Mouse (Mus musculus) CH12.LX (cell line): ENCODE data around the gene Ociad1. TPM values are rescaled to one million over a fixed set of nuclear protein-coding genes. Genes with fewer than 3 reads are reported as not detected.

Experiments used
- DNase-seq: peaks from one replicate; pipeline ENCODE4 v3.0.0-alpha.2; 2013; ENCODE audit errors: extremely low read depth
- H3K27ac ChIP-seq: 2 replicates; pipeline ENCODE4 v1.5.1; 2012; ENCODE audit warnings: low read depth, mild to moderate bottlenecking, control low read depth, moderate library complexity; ENCODE audit not compliant: insufficient read depth
- H3K27me3 ChIP-seq: replicated peaks from 2 replicates; pipeline ENCODE3; 2012; ENCODE audit warnings: inconsistent platforms
- H3K36me3 ChIP-seq, 2 experiments: replicated peaks in 1 of 2; 2 replicates each; pipeline versions ENCODE3 to v1.6.1; 2012; ENCODE audit warnings: inconsistent platforms in 1 of 2, low read length in 1 of 2, mild to moderate bottlenecking in 1 of 2, mixed read lengths in 1 of 2, moderate library complexity in 1 of 2; ENCODE audit not compliant: control insufficient read depth in 1 of 2, insufficient read depth in 1 of 2
- H3K4me1 ChIP-seq, 2 experiments: 2 replicates each; pipeline ENCODE4 v1.6.1; 2012; ENCODE audit warnings: inconsistent platforms in 1 of 2, moderate library complexity in 1 of 2; ENCODE audit not compliant: insufficient read depth in 2 of 2, control insufficient read depth in 1 of 2
- H3K4me2 ChIP-seq: 2 replicates; pipeline ENCODE4 v1.6.1; 2012; ENCODE audit warnings: low read depth, mild to moderate bottlenecking, control low read depth; ENCODE audit not compliant: poor library complexity, insufficient read depth, severe bottlenecking
- H3K4me3 ChIP-seq, 3 experiments: fragments of 150-350 bp in 1 of 3; sonication (generic) in 1 of 3; replicated peaks in 1 of 3; 2 replicates each; pipeline versions ENCODE3 to v1.5.1; 2011 to 2012; ENCODE audit warnings: low read depth in 2 of 3, low read length in 2 of 3, mild to moderate bottlenecking in 2 of 3, moderate library complexity in 2 of 3, control low read depth in 1 of 3, improper control_type of control experiment in 1 of 3, inconsistent platforms in 1 of 3, mixed read lengths in 1 of 3; ENCODE audit not compliant: poor library complexity in 1 of 3
- H3K79me2 ChIP-seq: replicated peaks from 2 replicates; pipeline ENCODE4 v1.6.1; 2012; ENCODE audit warnings: mild to moderate bottlenecking, moderate library complexity; ENCODE audit not compliant: control insufficient read depth, poor library complexity, insufficient read depth, severe bottlenecking; ENCODE audit errors: extremely low read depth
- H3K9ac ChIP-seq: 2 replicates; pipeline ENCODE4 v1.6.1; 2012; ENCODE audit warnings: low read depth, mild to moderate bottlenecking, control low read depth, moderate library complexity; ENCODE audit not compliant: insufficient read depth
- H3K9me3 ChIP-seq: replicated peaks from 2 replicates; pipeline ENCODE3; 2012; ENCODE audit warnings: low read length, inconsistent platforms, mixed read lengths
- BHLHE40 ChIP-seq: IDR thresholded peaks from 2 replicates; pipeline ENCODE4 v1.6.1; 2011; ENCODE audit warnings: mild to moderate bottlenecking, low read depth, low read length, improper control_type of control experiment
- CHD1 ChIP-seq: IDR thresholded peaks from 2 replicates; pipeline ENCODE4 v1.6.1; 2012; ENCODE audit warnings: low read depth, low read length, improper control_type of control experiment, inconsistent platforms
- E2F4 ChIP-seq: IDR thresholded peaks from 2 replicates; pipeline ENCODE4 v1.6.1; 2011; ENCODE audit warnings: low read depth, low read length, improper control_type of control experiment; ENCODE audit not compliant: insufficient replicate concordance
- ELF1 ChIP-seq: IDR thresholded peaks from 2 replicates; pipeline ENCODE4 v1.6.1; 2014; ENCODE audit warnings: low read depth, mild to moderate bottlenecking, inconsistent platforms, low read length, improper control_type of control experiment
- IRF4 ChIP-seq: IDR thresholded peaks from 2 replicates; pipeline ENCODE4 v1.6.1; 2014; ENCODE audit warnings: low read depth, mild to moderate bottlenecking, inconsistent platforms, low read length, improper control_type of control experiment
- MAZ ChIP-seq: IDR thresholded peaks from 2 replicates; pipeline ENCODE4 v1.6.1; 2012; ENCODE audit warnings: low read depth, mild to moderate bottlenecking, inconsistent platforms, low read length, improper control_type of control experiment, moderate library complexity
- MEF2A ChIP-seq: IDR thresholded peaks from 2 replicates; pipeline ENCODE4 v1.6.1; 2014; ENCODE audit warnings: low read depth, mild to moderate bottlenecking, inconsistent platforms, low read length, improper control_type of control experiment, borderline replicate concordance
- MXI1 ChIP-seq: IDR thresholded peaks from 2 replicates; pipeline ENCODE4 v1.6.1; 2011; ENCODE audit warnings: mild to moderate bottlenecking, low read depth, low read length, improper control_type of control experiment
- MYC ChIP-seq: IDR thresholded peaks from 2 replicates; pipeline ENCODE4 v1.6.1; 2011; ENCODE audit warnings: low read depth, mild to moderate bottlenecking, improper control_type of control experiment, low read length
- NRF1 ChIP-seq: IDR thresholded peaks from 2 replicates; pipeline ENCODE4 v1.6.1; 2014; ENCODE audit warnings: low read depth, mild to moderate bottlenecking, inconsistent platforms, low read length, improper control_type of control experiment, moderate library complexity
- POLR2A ChIP-seq: IDR thresholded peaks from 2 replicates; pipeline ENCODE4 v1.6.1; 2011; ENCODE audit warnings: low read depth, mild to moderate bottlenecking, improper control_type of control experiment, low read length
- POLR2AphosphoS2 ChIP-seq: IDR thresholded peaks from 2 replicates; pipeline ENCODE4 v1.6.1; 2011; ENCODE audit warnings: low read depth, low read length, improper control_type of control experiment
- TBP ChIP-seq: conservative IDR thresholded peaks from 2 replicates; pipeline ENCODE4 v1.6.1; 2011; ENCODE audit warnings: low read depth, low read length, improper control_type of control experiment
- TCF12 ChIP-seq: IDR thresholded peaks from 2 replicates; pipeline ENCODE4 v1.6.1; 2014; ENCODE audit warnings: low read depth, mild to moderate bottlenecking, inconsistent platforms, low read length, improper control_type of control experiment
- UBTF ChIP-seq: IDR thresholded peaks from 2 replicates; pipeline ENCODE4 v1.6.1; 2012; ENCODE audit warnings: low read depth, mild to moderate bottlenecking, inconsistent platforms, low read length, improper control_type of control experiment, moderate library complexity
- dilution Hi-C: fragments of 300-500 bp; cut with MboI; formaldehyde crosslinking; loops from 2 replicates; pipeline ENCODE4 v1.14.3; 2020; ENCODE audit warnings: low sequenced_read_pairs; ENCODE audit not compliant: extremely low pct_unique_long_range_greater_than_20kb, extremely low pct_ligation_motif_present
- in situ Hi-C: fragments of 300-500 bp; cut with MboI; formaldehyde crosslinking; loops from 3 replicates; pipeline ENCODE4 v1.14.3; 2019; ENCODE audit warnings: low sequenced_read_pairs, low pct_ligation_motif_present, low pct_unique_long_range_greater_than_20kb, mixed read lengths
- polyA plus RNA-seq: library from polyadenylated mRNA; unstranded; fragments of >175 nt; gene quantifications from 2 replicates; pipeline ENCODE4 v1.2.1, GENCODE M21; 2012; ENCODE audit warnings: low read depth; ENCODE audit not compliant: insufficient read length
- total RNA-seq, 2 experiments: library from RNA; depleted of rRNA; stranded (reverse); fragments of 300-350 nt in 1 of 2; fragments of >200 nt in 1 of 2; gene quantifications; 2 replicates each; pipeline ENCODE4 v1.2.3; 2012 to 2014

Gene Ociad1
- total and polyA plus RNA-seq, 3 experiments: 153 to 329 (median 292) TPM

DNA sequence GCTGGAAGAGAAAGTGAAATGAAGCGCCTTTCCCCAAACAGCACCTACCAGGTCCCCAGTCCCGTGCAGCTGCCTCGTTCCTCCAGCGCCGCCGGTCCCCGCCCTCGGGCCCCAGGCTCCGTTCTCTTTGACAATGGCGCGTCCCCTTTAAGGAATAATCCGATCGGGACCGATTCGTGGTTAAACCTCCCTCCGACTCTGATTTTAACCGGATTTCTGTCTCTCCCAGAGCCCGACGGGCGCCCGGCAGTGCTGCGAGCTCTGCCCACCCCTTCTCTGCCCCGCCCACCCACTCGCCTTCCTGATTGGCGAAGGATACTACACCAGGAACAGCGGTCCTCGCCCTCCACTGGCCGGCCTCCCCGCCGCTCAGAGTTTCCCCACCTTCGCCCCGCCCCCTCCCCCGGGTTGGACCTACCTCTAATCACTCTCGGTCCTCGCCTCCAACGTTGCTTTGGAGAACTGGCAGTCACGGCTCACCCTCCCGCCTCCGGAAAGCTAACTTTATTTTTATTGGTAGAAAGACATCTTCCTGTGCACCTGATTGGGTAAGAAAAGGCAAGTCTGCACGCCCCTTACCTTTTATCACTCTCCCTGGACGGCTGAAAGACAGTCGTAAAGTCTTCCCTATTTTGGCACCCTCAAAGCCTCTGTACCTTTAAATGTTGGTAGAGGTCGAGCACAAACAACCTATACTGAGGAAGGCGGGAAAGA, 36.1 kb upstream of the Ociad1 start, which contains the start of gene Fryl (continued):
- TF ChIP-seq TBP (peak; percentile 94), BHLHE40 (peak; percentile 50; the same call in 1 of the 2 replicates), POLR2A (peak; percentile 79), ELF1 (peak; percentile 70)

DNA sequence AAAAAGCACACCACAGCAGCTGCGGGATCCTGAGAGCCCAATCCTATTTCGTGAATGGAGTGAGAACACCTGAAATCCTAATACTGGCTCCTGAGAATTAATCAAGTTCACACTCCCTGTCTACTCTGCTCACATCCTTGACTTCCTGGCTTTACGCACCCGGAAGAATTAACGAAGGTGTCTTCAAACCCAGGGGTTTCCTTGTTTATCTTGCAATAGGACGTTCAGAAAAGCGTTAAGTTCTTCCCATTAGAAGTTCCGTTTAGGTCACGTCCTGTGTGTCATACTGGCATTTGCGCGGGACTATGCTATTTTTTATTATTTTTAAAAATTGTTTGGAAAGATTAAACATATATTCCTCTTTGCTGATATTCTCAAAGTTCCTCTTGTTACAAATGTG, 35.5 kb upstream of the Ociad1 start:
- H3K4me2 ChIP-seq: peak overlapping the region; percentile 91
- peaks cover 34% of the 10 kb centered on the region for H3K79me2 ChIP-seq
- no peak overlapping the region; the same call in 1 of the 2 replicates for H3K27ac ChIP-seq
- H3K4me1 ChIP-seq: peaks cover 5 to 30% of the 10 kb centered on the region in 2 experiments; a peak in 3 of 4 replicates
- peak overlapping the region; percentile 59 to 72 (median 65) for H3K4me3 ChIP-seq
- dilution Hi-C loops: no loop called here
- DNase-seq: no peak
- H3K9me3 ChIP-seq: no peaks in the 10 kb centered on the region
- peaks cover 0 to under 1% of the 10 kb centered on the region in 2 experiments for H3K36me3 ChIP-seq
- H3K9ac ChIP-seq: peak overlapping the region; percentile 91
- TF ChIP-seq MXI1: peak; percentile 30; the same call in 1 of the 2 replicates
- TF ChIP-seq NRF1: no peak
- peak; percentile 55; the same call in 1 of the 2 replicates for TF ChIP-seq MAZ
- TF ChIP-seq TCF12: peak; percentile 22; the same call in 1 of the 2 replicates
- peak; percentile 16; the same call in 1 of the 2 replicates for TF ChIP-seq POLR2AphosphoS2
- no peak for TF ChIP-seq POLR2A
- TF ChIP-seq E2F4: no peak; the same call in 1 of the 2 replicates
- TF ChIP-seq UBTF: no peak
- TF ChIP-seq ELF1: peak; percentile 72
- TF ChIP-seq MYC: no peak
- TF ChIP-seq MEF2A: 0 out of 2 replicates have a peak, but pooled peaks have one; percentile 40
- peak; percentile 75 for TF ChIP-seq CHD1
- TF ChIP-seq, all 38 proteins: peak for 7
- H3K27me3 ChIP-seq: no peaks in the 10 kb centered on the region
- in situ Hi-C loops: loop anchor here (10.0 kb wide), 1 partner anchor 52 kb away; no protein-coding TSS in a partner anchor

DNA sequence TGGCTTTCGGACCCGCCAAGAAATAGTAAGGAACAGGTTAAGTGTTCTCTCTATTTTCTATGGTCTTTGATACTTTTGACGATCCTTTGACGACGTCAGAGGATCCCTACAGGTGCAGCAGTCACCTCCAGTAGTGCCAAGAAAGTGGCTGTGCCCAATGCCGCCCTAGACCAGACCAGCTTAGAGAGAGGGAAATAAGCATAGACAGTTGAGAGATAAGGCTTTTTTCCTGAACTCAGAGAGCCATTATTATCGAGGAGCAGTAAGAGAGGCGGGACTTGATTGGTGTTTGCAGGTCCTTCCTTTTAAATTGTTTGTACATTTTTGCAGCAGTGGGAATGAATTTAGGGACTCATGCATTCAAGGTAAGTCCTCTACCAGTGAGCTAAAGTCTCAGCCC, 34.9 kb upstream of the Ociad1 start:
- H3K4me3 ChIP-seq: peak overlapping the region in 2 of 3 experiments; percentile 13 to 65
- dilution Hi-C loops: no loop called here
- H3K27ac ChIP-seq: no peak overlapping the region
- DNase-seq: no peak
- TF ChIP-seq IRF4 (no peak), POLR2A (no peak)
- TF ChIP-seq, all 38 proteins: peak for 0
- Histone ChIP-seq H3K9me3 (no peaks in the 10 kb centered on the region), H3K36me3 (no peaks in the 10 kb centered on the region), H3K79me2 (peaks cover 32% of the 10 kb centered on the region), H3K4me1 (peaks cover 5 to 27% of the 10 kb centered on the region in 2 experiments; a peak in 3 of 4 replicates), H3K27me3 (no peaks in the 10 kb centered on the region), H3K4me2 (peak overlapping the region; percentile 91; the same call in 1 of the 2 replicates), H3K9ac (peak overlapping the region; percentile 91; the same call in 1 of the 2 replicates)
- in situ Hi-C loops: loop anchor here (10.0 kb wide), 1 partner anchor 53 kb away; no protein-coding TSS in a partner anchor
